Mouse (Mus musculus) liver, adult 2 months (tissue): Measurements from ENCODE around the gene Trim65. TPM values are rescaled to one million over a fixed set of nuclear protein-coding genes. Genes with fewer than 3 reads are reported as not detected.

ENCODE experiments used
- DNase-seq: peaks from one replicate; pipeline ENCODE4 v3.0.0-alpha.2; 2011; ENCODE audit warnings: low read depth, low spot score; ENCODE audit errors: extremely low read depth
- H3K27ac ChIP-seq: fragments of 200-500 bp; replicated peaks from 2 replicates; pipeline ENCODE4 v1.5.1; 2012; ENCODE audit warnings: low read depth, mild to moderate bottlenecking, control low read depth, inconsistent platforms, low read length; ENCODE audit not compliant: insufficient read depth
- H3K27me3 ChIP-seq: fragments of 200-500 bp; 2 replicates; pipeline ENCODE4 v1.6.1; 2012; ENCODE audit warnings: mild to moderate bottlenecking, moderate library complexity, low read length, inconsistent platforms; ENCODE audit not compliant: control insufficient read depth, insufficient read depth
- H3K36me3 ChIP-seq: fragments of 200-500 bp; 2 replicates; pipeline ENCODE4 v1.6.1; 2012; ENCODE audit warnings: low read length, inconsistent platforms; ENCODE audit not compliant: control insufficient read depth, insufficient read depth
- H3K4me1 ChIP-seq: fragments of 200-500 bp; 2 replicates; pipeline ENCODE4 v1.6.1; 2011; ENCODE audit warnings: low read length; ENCODE audit not compliant: control insufficient read depth, insufficient read depth
- H3K4me3 ChIP-seq: fragments of 200-500 bp; 2 replicates; pipeline ENCODE4 v1.5.1; 2011; ENCODE audit warnings: low read depth, mild to moderate bottlenecking, control low read depth, low read length, moderate library complexity; ENCODE audit not compliant: insufficient read depth
- H3K79me2 ChIP-seq: fragments of 200-500 bp; 2 replicates; pipeline ENCODE4 v1.6.1; 2012; ENCODE audit warnings: inconsistent platforms, mild to moderate bottlenecking, low read length, moderate library complexity; ENCODE audit not compliant: control insufficient read depth, insufficient read depth
- H3K9ac ChIP-seq: fragments of 200-500 bp; 2 replicates; pipeline ENCODE4 v1.6.1; 2012; ENCODE audit warnings: low read depth, mild to moderate bottlenecking, control low read depth, inconsistent platforms, low read length
- CTCF ChIP-seq: fragments of 200-500 bp; IDR thresholded peaks from 2 replicates; pipeline ENCODE4 v1.5.1; 2011; ENCODE audit warnings: low read depth, low read length, control low read depth
- POLR2A ChIP-seq: fragments of 200-500 bp; IDR thresholded peaks from 2 replicates; pipeline ENCODE4 v1.6.1; 2011; ENCODE audit warnings: low read length, control low read depth; ENCODE audit not compliant: insufficient read depth; ENCODE audit errors: extremely low read depth
- WGBS: fragments of 180-500 bp; shearing (Covaris S2); methylation state at CpG from one replicate; pipeline ENCODE4 v1.1.7; 2018; 5-methylcytosine and 5-hydroxymethylcytosine counted together
- polyA plus RNA-seq: library from polyadenylated mRNA; depleted of rRNA; stranded (reverse); fragments of >200 nt; gene quantifications from 2 replicates; pipeline ENCODE4 v1.2.3, GENCODE M21; 2012; rRNA removed
- total RNA-seq: library from RNA; depleted of rRNA; stranded (reverse); fragments of >200 nt; gene quantifications from 2 replicates; pipeline ENCODE4 v1.2.3, GENCODE M21; 2014; rRNA removed

Trim65 gene
- total and polyA plus RNA-seq, 2 experiments = 3.9 to 8.3 TPM

DNA sequence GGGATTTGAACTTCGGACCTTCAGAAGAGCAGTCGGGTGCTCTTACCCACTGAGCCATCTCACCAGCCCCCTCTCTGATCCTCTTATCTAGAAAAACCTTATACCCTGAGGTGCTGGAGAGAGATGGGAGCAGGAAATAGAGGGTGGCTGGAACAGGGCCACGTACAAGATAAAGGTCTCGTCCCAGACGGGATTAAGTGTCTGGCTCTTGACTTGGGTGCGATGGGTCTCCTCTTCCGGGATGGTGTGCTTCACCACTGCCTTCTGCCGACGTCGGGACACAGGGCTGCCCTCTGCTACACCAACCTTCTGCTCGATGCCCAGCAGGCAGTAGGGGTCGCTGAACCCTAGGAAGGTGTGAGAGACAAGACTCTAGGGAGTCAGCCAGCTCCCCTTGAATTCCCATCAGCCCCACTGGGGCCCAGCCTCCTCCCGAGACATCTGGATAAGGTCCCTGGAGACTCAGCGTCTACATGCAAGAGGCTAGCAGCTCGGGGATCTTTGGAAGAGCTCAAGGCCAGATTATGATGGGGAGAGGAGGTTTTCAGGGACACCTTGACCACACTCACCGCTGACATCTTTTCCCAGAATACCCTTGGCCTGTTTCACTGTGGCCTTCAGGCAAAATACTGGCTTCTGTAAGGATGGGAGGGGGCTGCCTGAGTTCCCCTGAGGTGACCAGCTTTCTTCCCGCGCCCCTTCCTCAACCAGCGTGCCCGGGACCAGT is 55.2 kb downstream of the Trim65 start:
- no peak overlapping the region for H3K9ac ChIP-seq
- no peaks in the 10 kb centered on the region for H3K27me3 ChIP-seq
- no peaks in the 10 kb centered on the region for H3K4me1 ChIP-seq
- no peaks in the 10 kb centered on the region for H3K79me2 ChIP-seq
- WGBS = 68% methylated on average over 20 of the region's 20 CpGs
- H3K4me3 ChIP-seq = no peak overlapping the region
- no peak overlapping the region for H3K27ac ChIP-seq
- no peak for DNase-seq
- H3K36me3 ChIP-seq = peaks cover 3% of the 10 kb centered on the region
- no peak for TF ChIP-seq CTCF
- TF ChIP-seq POLR2A = no peak

DNA sequence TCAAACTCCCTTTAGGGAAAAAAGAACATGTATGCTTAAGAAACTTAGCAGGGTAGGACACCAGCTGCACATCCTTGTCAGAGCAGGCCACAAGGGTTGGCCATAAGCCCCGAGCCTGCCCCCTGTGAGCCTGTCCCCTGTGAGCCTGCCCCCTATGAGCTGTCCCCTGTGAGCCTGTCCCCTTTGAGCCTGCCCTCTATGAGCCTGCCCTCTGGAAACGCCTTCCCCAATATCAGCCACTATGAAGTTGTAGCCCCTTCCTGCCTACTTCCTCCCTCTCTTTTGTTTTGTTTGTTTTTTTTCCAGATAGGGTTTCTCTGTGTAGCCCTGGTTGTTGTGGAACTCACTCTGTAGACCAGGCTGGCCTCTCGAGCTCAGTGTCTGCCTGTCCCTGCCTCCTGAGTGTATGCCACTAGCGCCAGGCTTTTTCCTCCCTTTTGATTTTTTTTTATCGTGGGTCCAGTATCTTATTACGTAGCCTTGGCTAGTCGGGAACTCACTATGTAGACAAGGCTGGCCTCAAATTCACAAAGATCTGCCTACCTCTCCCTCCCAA is 56.4 kb downstream of the Trim65 start:
- no peaks in the 10 kb centered on the region for H3K4me1 ChIP-seq
- WGBS = 67% methylated on average over 7 of the region's 7 CpGs

DNA sequence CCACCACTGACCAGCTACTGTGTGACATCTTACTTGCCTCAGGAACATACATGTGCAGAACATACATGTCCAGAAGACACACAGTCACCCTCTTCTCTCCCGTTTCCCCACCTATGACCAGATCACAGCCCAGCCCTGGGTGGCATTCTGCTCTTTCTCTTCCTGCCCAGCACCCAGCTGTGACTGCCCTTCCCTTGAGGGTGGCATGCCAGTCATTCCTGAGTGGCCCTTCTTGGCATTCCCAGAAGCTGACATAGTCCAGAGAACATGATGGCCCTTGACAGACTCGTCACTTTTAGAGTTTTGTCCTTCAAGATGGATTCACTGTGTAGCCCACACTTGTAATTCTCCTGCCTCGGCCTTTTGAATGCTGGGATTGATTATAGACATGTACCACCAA is 58.3 kb downstream of the Trim65 start:
- 91% methylated on average over 3 of the region's 3 CpGs for WGBS
- Histone ChIP-seq H3K36me3 (no peaks in the 10 kb centered on the region), H3K27me3 (no peaks in the 10 kb centered on the region), H3K27ac (no peak overlapping the region), H3K9ac (no peak overlapping the region), H3K4me3 (no peak overlapping the region), H3K4me1 (no peaks in the 10 kb centered on the region), H3K79me2 (no peaks in the 10 kb centered on the region)
- no peak for TF ChIP-seq CTCF
- TF ChIP-seq POLR2A = no peak
- no peak for DNase-seq

More for the DNA sequence above, 56.4 kb downstream of the Trim65 start:
- Histone ChIP-seq H3K79me2 (no peaks in the 10 kb centered on the region), H3K27ac (no peak overlapping the region), H3K27me3 (no peaks in the 10 kb centered on the region), H3K36me3 (no peaks in the 10 kb centered on the region; the same call in 1 of the 2 replicates), H3K4me3 (no peak overlapping the region), H3K9ac (no peak overlapping the region)
- no peak for DNase-seq
- no peak for TF ChIP-seq CTCF
- TF ChIP-seq POLR2A = no peak

Other genes with a start within 250 kb of the Trim65 start
- gene Smim5, start 231.2 kb downstream of the Trim65 start, total RNA-seq = 0.13 TPM in 1 of 2 replicates, not detected in the other
- gene Smim5, start 231.2 kb downstream of the Trim65 start, polyA plus RNA-seq = 0.14 and 0.38 TPM in 2 replicates
- 0.54 and 0.55 TPM in 2 replicates for gene Smim6, start 219.1 kb downstream of the Trim65 start, total RNA-seq
- gene Smim6, start 219.1 kb downstream of the Trim65 start, polyA plus RNA-seq = 0.38 and 0.71 TPM in 2 replicates
- 12.8 and 16.0 TPM in 2 replicates for gene Sap30bp, start 197.8 kb downstream of the Trim65 start, total RNA-seq
- 11.2 and 12.7 TPM in 2 replicates for gene Sap30bp, start 197.8 kb downstream of the Trim65 start, polyA plus RNA-seq
- gene Recql5, start 197.7 kb downstream of the Trim65 start, total RNA-seq = 6.0 and 8.2 TPM in 2 replicates
- 10.0 and 12.3 TPM in 2 replicates for gene Recql5, start 197.7 kb downstream of the Trim65 start, polyA plus RNA-seq
- 0.34 and 0.65 TPM in 2 replicates for gene Itgb4, start 156.4 kb downstream of the Trim65 start, total RNA-seq
- 0.18 and 0.25 TPM in 2 replicates for gene Itgb4, start 156.4 kb downstream of the Trim65 start, polyA plus RNA-seq
- 49.5 and 53.0 TPM in 2 replicates for gene Galk1, start 118.4 kb downstream of the Trim65 start, total RNA-seq
- gene Galk1, start 118.4 kb downstream of the Trim65 start, polyA plus RNA-seq = 74.7 and 79.6 TPM in 2 replicates
- 116 and 163 TPM in 2 replicates for gene H3f3b, start 103.2 kb downstream of the Trim65 start, total RNA-seq
- gene H3f3b, start 103.2 kb downstream of the Trim65 start, polyA plus RNA-seq = 56.2 and 59.9 TPM in 2 replicates
- gene Unk, start 100.8 kb downstream of the Trim65 start, total RNA-seq = 4.3 and 5.2 TPM in 2 replicates
- 8.9 and 13.8 TPM in 2 replicates for gene Unk, start 100.8 kb downstream of the Trim65 start, polyA plus RNA-seq
- gene Unc13d, start 53.2 kb downstream of the Trim65 start, total RNA-seq = 0.37 and 0.87 TPM in 2 replicates
- 0.54 and 1.4 TPM in 2 replicates for gene Unc13d, start 53.2 kb downstream of the Trim65 start, polyA plus RNA-seq
- 14.8 and 24.8 TPM in 2 replicates for gene Wbp2, start 44.1 kb downstream of the Trim65 start, total RNA-seq
- 166 and 179 TPM in 2 replicates for gene Wbp2, start 44.1 kb downstream of the Trim65 start, polyA plus RNA-seq
- 2.9 and 6.6 TPM in 2 replicates for gene Trim47, start 3.9 kb downstream of the Trim65 start, total RNA-seq
- gene Trim47, start 3.9 kb downstream of the Trim65 start, polyA plus RNA-seq = 4.2 and 4.6 TPM in 2 replicates
- 26.4 and 40.2 TPM in 2 replicates for gene Mrpl38, start 7.7 kb upstream of the Trim65 start, total RNA-seq
- gene Mrpl38, start 7.7 kb upstream of the Trim65 start, polyA plus RNA-seq = 63.7 and 77.7 TPM in 2 replicates
- gene Fbf1, start 37.0 kb upstream of the Trim65 start, total RNA-seq = 5.6 and 9.0 TPM in 2 replicates
- gene Fbf1, start 37.0 kb upstream of the Trim65 start, polyA plus RNA-seq = 3.6 and 4.5 TPM in 2 replicates
- 3.0 and 5.3 TPM in 2 replicates for gene Ten1, start 67.7 kb upstream of the Trim65 start, total RNA-seq
- 2.3 and 3.0 TPM in 2 replicates for gene Ten1, start 67.7 kb upstream of the Trim65 start, polyA plus RNA-seq
- 994 and 1,028 TPM in 2 replicates for gene Acox1, start 67.9 kb upstream of the Trim65 start, total RNA-seq
- gene Acox1, start 67.9 kb upstream of the Trim65 start, polyA plus RNA-seq = 683 and 720 TPM in 2 replicates
- gene Evpl, start 106.9 kb upstream of the Trim65 start, total RNA-seq = 0.07 and 0.18 TPM in 2 replicates
- 0.12 and 0.16 TPM in 2 replicates for gene Evpl, start 106.9 kb upstream of the Trim65 start, polyA plus RNA-seq
- 19.9 and 25.2 TPM in 2 replicates for gene Srp68, start 143.1 kb upstream of the Trim65 start, total RNA-seq
- 32.6 and 36.3 TPM in 2 replicates for gene Srp68, start 143.1 kb upstream of the Trim65 start, polyA plus RNA-seq
- not detected in 2 replicates for gene Galr2, start 149.8 kb upstream of the Trim65 start, total RNA-seq
- gene Galr2, start 149.8 kb upstream of the Trim65 start, polyA plus RNA-seq = not detected in 2 replicates
- gene Exoc7, start 176.1 kb upstream of the Trim65 start, total RNA-seq = 15.9 and 19.5 TPM in 2 replicates
- gene Exoc7, start 176.1 kb upstream of the Trim65 start, polyA plus RNA-seq = 18.9 and 19.5 TPM in 2 replicates
- 0.09 and 0.20 TPM in 2 replicates for gene Foxj1, start 204.3 kb upstream of the Trim65 start, total RNA-seq
- 0.21 and 0.26 TPM in 2 replicates for gene Foxj1, start 204.3 kb upstream of the Trim65 start, polyA plus RNA-seq